Mouse (Mus musculus): ENCODE results near the gene Tssk1. TPM values are rescaled to one million over a fixed set of nuclear protein-coding genes. Genes with fewer than 3 reads are reported as not detected.

Gene Tssk1
- polyA plus RNA-seq, 1 experiment from 2014 or later = 0.09 TPM

GRCm38 (mm10) chr16:17889689-17890341 is 4.2 kb upstream of the Tssk1 start:
- H3K27ac ChIP-seq (ENCODE audit: low read length) = no peak overlapping the region
- ATAC-seq = no peak
- peak overlapping the region; percentile 95 for H3K4me3 ChIP-seq (ENCODE audit: low read depth, low read length)

GRCm38 (mm10) chr16:17890342-17890727 is 3.7 kb upstream of the Tssk1 start:
- no peak overlapping the region for H3K27ac ChIP-seq (ENCODE audit: low read length)
- 39% methylated on average over 2 of the region's 2 CpGs for WGBS

More at GRCm38 (mm10) chr16:17889689-17890341, 4.2 kb upstream of the Tssk1 start:
- H3K9ac ChIP-seq (ENCODE audit: low read depth, low read length) = peak overlapping the region; percentile 100
- peaks cover 18% of the 10 kb centered on the region for H3K4me1 ChIP-seq (ENCODE audit: control insufficient read depth, insufficient read depth, low read length)
- peak overlapping the region; percentile 97 for H3K4me2 ChIP-seq (ENCODE audit: low read length)
- H3K27me3 ChIP-seq (ENCODE audit: control insufficient read depth, insufficient read depth, low read depth, low read length) = no peaks in the 10 kb centered on the region
- WGBS = 81% methylated on average over 6 of the region's 6 CpGs
- no peaks in the 10 kb centered on the region for H3K36me3 ChIP-seq (ENCODE audit: control insufficient read depth, insufficient read depth, low read length)
- H3K9me3 ChIP-seq (replicated peaks; ENCODE audit: control insufficient read depth, low read length, poor library complexity, severe bottlenecking) = no peaks in the 10 kb centered on the region

DNA sequence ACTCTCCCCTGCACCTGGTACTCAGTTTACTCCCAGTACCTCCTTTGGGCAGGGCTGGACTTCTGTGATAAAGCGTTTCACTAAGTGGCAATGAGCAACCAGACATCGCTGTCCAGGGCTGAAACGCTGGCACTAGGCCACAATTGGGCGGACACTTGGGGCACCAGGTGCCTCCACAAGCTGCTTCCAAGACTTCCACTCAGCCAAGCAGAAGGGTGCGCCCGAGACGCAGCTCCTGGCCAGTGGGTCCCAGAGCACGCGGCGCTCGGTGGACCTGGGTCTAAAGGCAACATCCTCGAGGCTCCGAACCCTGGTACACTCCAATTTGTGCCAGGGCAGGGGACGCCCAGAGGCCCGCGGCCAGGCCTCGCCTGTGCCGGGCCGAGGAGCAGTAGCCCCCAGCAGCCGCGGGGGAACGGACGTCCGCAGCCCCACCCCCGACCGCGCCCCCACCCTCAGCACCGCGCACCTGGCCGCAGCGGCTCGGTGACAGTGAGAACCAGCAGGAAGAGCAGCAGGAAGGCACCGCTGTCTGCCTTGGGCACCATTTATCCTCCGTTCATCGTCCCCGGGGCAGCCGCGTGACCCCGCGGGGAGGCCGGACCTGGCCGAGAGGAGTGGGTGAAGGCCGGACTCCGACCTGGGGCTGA is 3.0 kb upstream of the Tssk1 start:
- Histone ChIP-seq H3K9me3 (replicated peaks; ENCODE audit: control insufficient read depth, low read length, poor library complexity, severe bottlenecking) (no peaks in the 10 kb centered on the region), H3K9ac (ENCODE audit: low read depth, low read length) (peak overlapping the region; percentile 100), H3K27me3 (ENCODE audit: control insufficient read depth, insufficient read depth, low read depth, low read length) (no peaks in the 10 kb centered on the region), H3K4me1 (ENCODE audit: control insufficient read depth, insufficient read depth, low read length) (peaks cover 18% of the 10 kb centered on the region), H3K4me2 (ENCODE audit: low read length) (peak overlapping the region; percentile 97), H3K36me3 (ENCODE audit: control insufficient read depth, insufficient read depth, low read length) (no peaks in the 10 kb centered on the region), H3K27ac (ENCODE audit: low read length) (peak overlapping the region; percentile 98), H3K4me3 (ENCODE audit: low read depth, low read length) (peak overlapping the region; percentile 95)
- 0% methylated on average over 33 of the region's 44 CpGs for WGBS
- ATAC-seq = peak; percentile 63

More at GRCm38 (mm10) chr16:17890342-17890727, 3.7 kb upstream of the Tssk1 start:
- Histone ChIP-seq H3K27me3 (ENCODE audit: control insufficient read depth, insufficient read depth, low read depth, low read length) (no peaks in the 10 kb centered on the region), H3K36me3 (ENCODE audit: control insufficient read depth, insufficient read depth, low read length) (no peaks in the 10 kb centered on the region), H3K9ac (ENCODE audit: low read depth, low read length) (peak overlapping the region; percentile 100), H3K4me3 (ENCODE audit: low read depth, low read length) (peak overlapping the region; percentile 95), H3K4me2 (ENCODE audit: low read length) (peak overlapping the region; percentile 97), H3K9me3 (replicated peaks; ENCODE audit: control insufficient read depth, low read length, poor library complexity, severe bottlenecking) (no peaks in the 10 kb centered on the region), H3K4me1 (ENCODE audit: control insufficient read depth, insufficient read depth, low read length) (peaks cover 18% of the 10 kb centered on the region)
- ATAC-seq = no peak

DNA sequence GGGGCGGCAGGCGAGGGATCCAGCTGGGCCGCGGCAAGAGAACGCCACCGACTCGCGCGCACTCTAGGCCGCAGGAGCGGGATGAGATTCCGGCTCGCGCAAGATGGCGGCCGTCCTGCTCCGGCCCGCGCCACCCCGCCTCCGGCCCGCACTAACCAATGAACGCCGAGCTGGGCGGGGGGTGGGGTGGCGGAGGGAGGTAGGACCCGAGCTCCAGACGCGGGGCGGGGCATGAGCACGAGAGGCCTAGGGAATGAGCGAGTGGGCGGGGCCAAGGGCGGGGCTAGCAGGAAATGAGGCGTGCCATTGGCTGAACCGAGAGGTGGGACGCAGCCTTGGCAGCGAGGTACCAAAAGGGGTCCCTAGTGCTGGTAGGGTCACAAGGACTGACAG is 2.5 kb upstream of the Tssk1 start, which contains the start of gene Gm20518:
Gene Gm20518, minus strand, starts transcription at position 105 of the 393 bp plus-strand sequence.
- H3K27me3 ChIP-seq (ENCODE audit: control insufficient read depth, insufficient read depth, low read depth, low read length) = no peaks in the 10 kb centered on the region
- ATAC-seq = peak; percentile 98
- under 1% methylated on average over 35 of the region's 38 CpGs for WGBS
- H3K36me3 ChIP-seq (ENCODE audit: control insufficient read depth, insufficient read depth, low read length) = no peaks in the 10 kb centered on the region
- peak within 1 kb of the TSS; percentile 98 for H3K27ac ChIP-seq (ENCODE audit: low read length)
- H3K4me3 ChIP-seq (ENCODE audit: low read depth, low read length) = peak within 1 kb of the TSS; percentile 95
- peaks cover 18% of the 10 kb centered on the region for H3K4me1 ChIP-seq (ENCODE audit: control insufficient read depth, insufficient read depth, low read length)
- H3K9me3 ChIP-seq (replicated peaks; ENCODE audit: control insufficient read depth, low read length, poor library complexity, severe bottlenecking) = no peaks in the 10 kb centered on the region
- H3K9ac ChIP-seq (ENCODE audit: low read depth, low read length) = peak within 1 kb of the TSS; percentile 100
- peak within 1 kb of the TSS; percentile 97 for H3K4me2 ChIP-seq (ENCODE audit: low read length)

- Histone ChIP-seq H3K27ac (ENCODE audit: low read length) (no peak overlapping the region), H3K4me3 (ENCODE audit: low read depth, low read length) (no peak overlapping the region), H3K9me3 (replicated peaks; ENCODE audit: control insufficient read depth, low read length, poor library complexity, severe bottlenecking) (no peaks in the 10 kb centered on the region), H3K27me3 (ENCODE audit: control insufficient read depth, insufficient read depth, low read depth, low read length) (no peaks in the 10 kb centered on the region), H3K9ac (ENCODE audit: low read depth, low read length) (no peak overlapping the region), H3K4me1 (ENCODE audit: control insufficient read depth, insufficient read depth, low read length) (peaks cover 18% of the 10 kb centered on the region), H3K36me3 (ENCODE audit: control insufficient read depth, insufficient read depth, low read length) (no peaks in the 10 kb centered on the region), H3K4me2 (ENCODE audit: low read length) (no peak overlapping the region)
- ATAC-seq = no peak
- 81% methylated on average over 3 of the region's 3 CpGs for WGBS
Observed at GRCm38 (mm10) chr16:17892606-17893005, 1.4 kb upstream of the Tssk1 start.

DNA sequence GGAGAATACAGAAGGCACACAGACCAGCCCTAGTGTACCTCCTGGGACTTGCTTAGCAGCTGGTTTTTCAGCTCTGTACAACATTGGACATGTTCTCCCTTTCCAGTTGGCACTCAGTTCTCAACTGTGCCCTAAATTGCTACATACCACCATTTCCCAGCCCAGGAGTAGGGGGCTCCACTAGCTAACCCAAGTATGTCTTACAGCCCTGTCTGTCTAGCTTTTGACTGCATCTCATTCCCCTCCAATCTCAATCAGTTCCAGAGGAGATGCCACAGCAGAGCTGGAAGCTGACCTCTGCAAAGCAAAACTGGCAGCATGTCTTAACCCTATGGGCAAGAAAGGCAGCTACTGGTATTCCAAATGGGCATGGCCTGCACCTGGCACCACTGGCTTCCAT is 2.1 kb downstream of the Tssk1 start:
- H3K9ac ChIP-seq (ENCODE audit: low read depth, low read length) = no peak overlapping the region
- no peak overlapping the region for H3K4me3 ChIP-seq (ENCODE audit: low read depth, low read length)
- no peaks in the 10 kb centered on the region for H3K27me3 ChIP-seq (ENCODE audit: control insufficient read depth, insufficient read depth, low read depth, low read length)
- no peak overlapping the region for H3K4me2 ChIP-seq (ENCODE audit: low read length)
- no peaks in the 10 kb centered on the region for H3K9me3 ChIP-seq (replicated peaks; ENCODE audit: control insufficient read depth, low read length, poor library complexity, severe bottlenecking)
- no peak overlapping the region for H3K27ac ChIP-seq (ENCODE audit: low read length)
- peaks cover 10% of the 10 kb centered on the region for H3K36me3 ChIP-seq (ENCODE audit: control insufficient read depth, insufficient read depth, low read length)
- H3K4me1 ChIP-seq (ENCODE audit: control insufficient read depth, insufficient read depth, low read length) = peaks cover 5% of the 10 kb centered on the region
- no peak for ATAC-seq

- no peak within 1 kb of the TSS for H3K27ac ChIP-seq (ENCODE audit: low read length)
- no peak within 1 kb of the TSS for H3K4me2 ChIP-seq (ENCODE audit: low read length)
- H3K9me3 ChIP-seq (replicated peaks; ENCODE audit: control insufficient read depth, low read length, poor library complexity, severe bottlenecking) = no peaks in the 10 kb centered on the region
- H3K4me3 ChIP-seq (ENCODE audit: low read depth, low read length) = no peak within 1 kb of the TSS
- H3K27me3 ChIP-seq (ENCODE audit: control insufficient read depth, insufficient read depth, low read depth, low read length) = no peaks in the 10 kb centered on the region
- no peak within 1 kb of the TSS for H3K9ac ChIP-seq (ENCODE audit: low read depth, low read length)
- WGBS = 87% methylated on average over 14 of the region's 14 CpGs
- H3K36me3 ChIP-seq (ENCODE audit: control insufficient read depth, insufficient read depth, low read length) = peaks cover 31% of the 10 kb centered on the region
- ATAC-seq = no peak
- no peaks in the 10 kb centered on the region for H3K4me1 ChIP-seq (ENCODE audit: control insufficient read depth, insufficient read depth, low read length)
Observed at GRCm38 (mm10) chr16:17898462-17898861, 4.4 kb downstream of the Tssk1 start, which contains the start of the genes Dgcr2 and Tssk2. Gene Dgcr2, minus strand, starts transcription at chr16:17898562. Gene Tssk2, plus strand, starts transcription at chr16:17898637.

GRCm38 (mm10) chr16:17911052-17911595 is 17.1 kb downstream of the Tssk1 start, which contains the start of gene Ess2:
Gene Ess2, minus strand, starts transcription at chr16:17911348.
- Histone ChIP-seq H3K4me3 (ENCODE audit: low read depth, low read length) (peak within 1 kb of the TSS; percentile 86), H3K9ac (ENCODE audit: low read depth, low read length) (peak within 1 kb of the TSS; percentile 76), H3K27me3 (ENCODE audit: control insufficient read depth, insufficient read depth, low read depth, low read length) (peaks cover 38% of the 10 kb centered on the region), H3K9me3 (replicated peaks; ENCODE audit: control insufficient read depth, low read length, poor library complexity, severe bottlenecking) (no peaks in the 10 kb centered on the region), H3K27ac (ENCODE audit: low read length) (peak within 1 kb of the TSS; percentile 76), H3K4me2 (ENCODE audit: low read length) (peak within 1 kb of the TSS; percentile 77), H3K4me1 (ENCODE audit: control insufficient read depth, insufficient read depth, low read length) (peaks cover 17% of the 10 kb centered on the region), H3K36me3 (ENCODE audit: control insufficient read depth, insufficient read depth, low read length) (peaks cover 23% of the 10 kb centered on the region)
- WGBS = under 1% methylated on average over 35 of the region's 35 CpGs
- peak; percentile 95 for ATAC-seq
